Mouse (Mus musculus) MEL-GATA-1-ER (cell line): ENCODE data around the gene Pakap.

Experiments used
- DNase-seq: peaks from one replicate; pipeline ENCODE4 v3.0.0-alpha.2; 2012; ENCODE audit warnings: low read depth; ENCODE audit errors: extremely low read depth

The Pakap gene

GRCm38 (mm10) chr4:57567666-57568206 lies at the start of gene Pakap:
Gene Pakap, plus strand, starts transcription at chr4:57568179.
- no peak for DNase-seq

GRCm38 (mm10) chr4:57523456-57523855 lies 44.5 kb upstream of the Pakap start:
- DNase-seq = no peak

GRCm38 (mm10) chr4:57524461-57524860 lies 43.5 kb upstream of the Pakap start:
- DNase-seq = no peak

GRCm38 (mm10) chr4:57525221-57526011 lies 42.6 kb upstream of the Pakap start:
- DNase-seq = no peak

GRCm38 (mm10) chr4:57528296-57528695 lies 39.7 kb upstream of the Pakap start:
- DNase-seq = no peak

GRCm38 (mm10) chr4:57533686-57534085 lies 34.3 kb upstream of the Pakap start:
- no peak for DNase-seq

GRCm38 (mm10) chr4:57534232-57534631 lies 33.7 kb upstream of the Pakap start:
- DNase-seq = no peak

GRCm38 (mm10) chr4:57535087-57535486 lies 32.9 kb upstream of the Pakap start:
- no peak for DNase-seq

- DNase-seq = no peak
These were observed 29.8 kb upstream of the Pakap start for GRCm38 (mm10) chr4:57538029-57538688.

GRCm38 (mm10) chr4:57543692-57544256 lies 24.2 kb upstream of the Pakap start:
- no peak for DNase-seq

- DNase-seq = no peak
These were observed 20.2 kb upstream of the Pakap start for GRCm38 (mm10) chr4:57547785-57548184.

- DNase-seq = no peak
These were observed 17.8 kb upstream of the Pakap start for GRCm38 (mm10) chr4:57550216-57550615.

- DNase-seq = no peak
These were observed 10.9 kb upstream of the Pakap start for GRCm38 (mm10) chr4:57557102-57557501.

- no peak for DNase-seq
These were observed 8.5 kb upstream of the Pakap start for GRCm38 (mm10) chr4:57559438-57559837.

GRCm38 (mm10) chr4:57560010-57560409 lies 8.0 kb upstream of the Pakap start:
- no peak for DNase-seq

GRCm38 (mm10) chr4:57561055-57561454 lies 6.9 kb upstream of the Pakap start:
- no peak for DNase-seq

GRCm38 (mm10) chr4:57565283-57565682 lies 2.7 kb upstream of the Pakap start:
- DNase-seq = no peak

GRCm38 (mm10) chr4:57565811-57566210 lies 2.2 kb upstream of the Pakap start:
- no peak for DNase-seq

- no peak for DNase-seq
These were observed 489 bp downstream of the Pakap start for GRCm38 (mm10) chr4:57568268-57569068.

- DNase-seq = no peak
These were observed 1.0 kb downstream of the Pakap start for GRCm38 (mm10) chr4:57569069-57569355.

GRCm38 (mm10) chr4:57569711-57570110 lies 1.7 kb downstream of the Pakap start:
- DNase-seq = no peak

GRCm38 (mm10) chr4:57570229-57570628 lies 2.2 kb downstream of the Pakap start:
- DNase-seq = no peak
